Mouse (Mus musculus) forebrain, embryonic 10.5 days (tissue): ENCODE data around the gene Lrrc61. TPM values are rescaled to one million over a fixed set of nuclear protein-coding genes. Genes with fewer than 3 reads are reported as not detected.
A peak's percentile ranks its signal among the peaks of the same experiment; 100 is the strongest.

ENCODE experiments used
- DNase-seq: peaks from one replicate; pipeline ENCODE4 v3.0.0-alpha.2; 2017; ENCODE audit warnings: low spot score; ENCODE audit errors: extremely low spot score
- H3K27ac ChIP-seq: fragments of 300-500 bp; sonication (generic); 2 replicates; pipeline ENCODE4 v1.5.1; 2016; ENCODE audit warnings: mild to moderate bottlenecking
- H3K27me3 ChIP-seq: fragments of 300-500 bp; sonication (generic); 2 replicates; pipeline ENCODE4 v1.6.1; 2016; ENCODE audit warnings: mild to moderate bottlenecking; ENCODE audit not compliant: poor library complexity, severe bottlenecking
- H3K36me3 ChIP-seq: fragments of 300-500 bp; sonication (generic); replicated peaks from 2 replicates; pipeline ENCODE4 v1.6.1; 2016; ENCODE audit warnings: mild to moderate bottlenecking, moderate library complexity
- H3K4me1 ChIP-seq: fragments of 300-500 bp; sonication (generic); 2 replicates; pipeline ENCODE4 v1.6.1; 2016
- H3K4me3 ChIP-seq: fragments of 300-500 bp; sonication (generic); 2 replicates; pipeline ENCODE4 v1.5.1; 2016; ENCODE audit warnings: mild to moderate bottlenecking, moderate library complexity
- H3K9me3 ChIP-seq: fragments of 300-500 bp; sonication (generic); 2 replicates; pipeline ENCODE4 v1.6.1; 2016; ENCODE audit warnings: mild to moderate bottlenecking, moderate library complexity
- WGBS: fragments of 180-500 bp; shearing (Covaris S2); methylation state at CpG from one replicate; pipeline ENCODE4 v1.1.7; 2016; 5-methylcytosine and 5-hydroxymethylcytosine counted together
- polyA plus RNA-seq: library from polyadenylated mRNA; unstranded; fragments of >200 nt; fragmentation: Nextera tagmentation; extraction: Ambion mirVana; gene quantifications from 2 replicates; pipeline ENCODE4 v1.2.1, GENCODE M21; 2016

Gene Lrrc61
- polyA plus RNA-seq, 1 experiment from 2014 or later, result 15.2 TPM

DNA sequence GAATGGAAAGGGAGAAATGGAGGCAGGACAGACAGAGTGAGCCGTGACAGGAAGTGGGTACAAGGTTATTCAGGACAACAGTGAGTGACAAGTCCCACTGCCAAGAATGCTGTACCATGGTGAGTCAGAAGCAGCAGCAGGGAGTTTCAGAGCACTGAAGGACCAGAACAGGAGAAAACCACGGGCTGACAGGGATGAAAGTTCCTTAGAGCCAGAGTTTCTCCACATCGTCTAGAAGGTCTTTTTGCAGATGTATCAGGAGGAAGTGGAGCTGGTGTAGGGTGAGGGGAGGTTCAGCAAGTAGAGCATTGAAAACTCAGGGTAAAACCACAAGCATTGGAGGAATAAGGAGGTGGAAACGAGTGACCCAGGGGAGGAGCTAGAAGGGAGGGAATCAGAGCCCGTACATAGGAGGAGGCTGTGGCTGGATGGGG is 24.6 kb downstream of the Lrrc61 start:
- H3K36me3 ChIP-seq, result no peaks in the 10 kb centered on the region
- 51% methylated on average over 5 of the region's 5 CpGs for WGBS
- peaks cover 8% of the 10 kb centered on the region for H3K4me1 ChIP-seq
- DNase-seq, result no peak
- H3K27me3 ChIP-seq, result no peaks in the 10 kb centered on the region
- H3K4me3 ChIP-seq, result no peak overlapping the region
- H3K27ac ChIP-seq, result no peak overlapping the region
- no peaks in the 10 kb centered on the region for H3K9me3 ChIP-seq

DNA sequence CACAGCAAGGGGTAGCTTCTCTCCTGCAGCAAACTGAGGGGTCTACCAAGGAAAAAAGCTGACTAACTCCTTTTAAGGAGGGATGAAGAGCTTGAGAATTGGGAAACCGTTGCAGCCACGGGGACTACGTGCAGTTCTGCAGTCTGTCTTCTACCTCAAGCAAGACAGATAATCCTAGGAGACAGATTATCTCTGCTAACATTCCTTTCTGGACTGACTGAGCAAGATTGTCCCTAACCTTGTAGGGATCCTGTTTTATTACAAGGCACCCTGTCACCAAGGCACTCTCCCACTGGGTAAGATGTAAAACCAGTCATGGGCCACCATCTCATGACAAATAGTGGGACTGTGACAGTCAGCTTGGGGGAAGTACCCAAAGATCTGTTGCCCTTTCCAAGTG is 26.7 kb downstream of the Lrrc61 start:
- WGBS, result 48% methylated on average over 3 of the region's 3 CpGs
- Histone ChIP-seq H3K4me3 (no peak overlapping the region), H3K9me3 (no peaks in the 10 kb centered on the region; the same call in 1 of the 2 replicates), H3K27me3 (no peaks in the 10 kb centered on the region), H3K36me3 (no peaks in the 10 kb centered on the region), H3K27ac (no peak overlapping the region), H3K4me1 (peaks cover 8% of the 10 kb centered on the region)
- no peak for DNase-seq

DNA sequence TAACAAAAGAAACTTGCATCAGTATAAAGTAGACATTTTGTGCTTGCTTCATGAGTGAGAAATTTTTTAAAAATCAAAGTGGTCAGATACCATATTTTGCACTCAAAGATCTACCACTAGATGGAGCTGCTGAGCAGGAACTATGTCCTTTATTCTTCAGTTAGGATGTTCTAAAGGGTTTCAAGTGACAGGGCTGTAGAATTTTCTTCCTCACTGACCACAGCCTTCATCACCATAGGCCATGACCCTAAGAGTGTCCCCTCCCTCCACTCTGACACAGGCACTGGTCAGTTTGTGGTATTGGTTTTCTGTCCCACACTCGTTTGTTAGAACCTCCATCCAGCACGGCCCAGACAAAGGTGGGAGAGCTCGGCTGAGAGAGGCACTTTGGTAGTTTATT is 27.4 kb downstream of the Lrrc61 start:
- Histone ChIP-seq H3K27me3 (no peaks in the 10 kb centered on the region), H3K27ac (no peak overlapping the region), H3K4me1 (peaks cover 8% of the 10 kb centered on the region), H3K4me3 (no peak overlapping the region), H3K9me3 (no peaks in the 10 kb centered on the region; the same call in 1 of the 2 replicates), H3K36me3 (no peaks in the 10 kb centered on the region)
- no peak for DNase-seq
- 77% methylated on average over 3 of the region's 3 CpGs for WGBS

DNA sequence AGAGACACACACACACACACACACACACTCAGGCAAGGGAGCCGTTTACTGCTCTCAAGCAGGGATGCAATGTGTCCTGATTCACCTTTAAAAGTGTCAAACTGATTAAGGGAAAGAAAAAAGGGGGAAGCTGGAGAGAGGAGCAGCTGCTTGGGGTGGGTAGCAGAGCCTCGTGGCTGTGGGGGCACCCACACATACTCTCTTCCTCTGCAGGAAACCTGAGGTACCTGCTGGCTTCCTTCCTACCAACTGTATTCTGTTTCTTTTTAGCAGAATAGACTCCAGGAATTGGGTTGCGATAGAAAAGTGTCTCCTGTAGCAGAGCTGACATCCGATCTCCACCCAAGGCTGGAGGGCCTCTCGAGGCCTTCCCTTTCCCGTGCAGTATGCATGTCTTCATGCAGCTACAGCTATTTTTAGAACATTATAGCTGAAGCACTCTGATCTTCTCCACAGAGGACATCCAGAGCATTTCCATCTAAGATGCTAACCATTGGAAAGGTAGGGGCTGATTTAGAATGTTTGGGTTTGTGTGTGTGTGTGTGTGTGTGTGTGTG is 34.7 kb downstream of the Lrrc61 start, which contains the start of gene Gm45021:
Gm45021 (plus strand) TSS at position 417 of the 557 bp plus-strand sequence.
- no peaks in the 10 kb centered on the region for H3K27me3 ChIP-seq
- H3K4me3 ChIP-seq, result no peak within 1 kb of the TSS
- no peaks in the 10 kb centered on the region for H3K36me3 ChIP-seq
- no peaks in the 10 kb centered on the region; the same call in 1 of the 2 replicates for H3K9me3 ChIP-seq
- no peak for DNase-seq
- H3K27ac ChIP-seq, result no peak within 1 kb of the TSS
- peaks cover 13% of the 10 kb centered on the region for H3K4me1 ChIP-seq
- 69% methylated on average over 6 of the region's 6 CpGs for WGBS

DNA sequence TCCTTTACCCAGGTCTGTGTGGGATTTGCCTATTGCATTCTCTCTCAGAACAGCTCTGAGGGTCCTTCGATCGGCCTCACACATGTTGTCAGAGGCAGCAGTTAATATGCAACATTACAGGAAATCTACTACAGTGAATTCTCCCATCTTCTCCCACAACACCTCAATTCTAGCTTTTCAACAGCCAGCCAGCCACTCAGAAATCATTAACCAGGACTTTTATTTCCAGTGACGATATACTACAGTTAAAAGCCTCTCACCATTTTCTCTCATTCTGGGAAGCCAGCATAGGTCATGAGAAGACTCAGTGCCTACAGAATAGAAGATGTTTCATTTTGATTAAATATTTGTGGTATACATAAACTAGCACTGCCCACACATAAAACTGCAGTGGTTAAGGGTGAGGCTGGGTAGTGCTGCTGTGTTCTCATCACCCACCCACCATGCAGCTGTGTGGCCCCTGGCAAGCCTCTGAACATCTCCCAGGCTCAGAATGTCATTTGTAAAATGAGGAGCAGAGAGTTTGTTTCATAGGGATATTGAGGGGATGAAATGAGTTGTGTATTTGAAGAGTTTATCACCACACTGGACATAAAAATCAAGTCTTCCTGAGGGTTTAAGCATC is 36.7 kb downstream of the Lrrc61 start:
- Histone ChIP-seq H3K36me3 (peaks cover 14% of the 10 kb centered on the region), H3K4me3 (no peak overlapping the region), H3K27ac (no peak overlapping the region), H3K9me3 (peaks cover 10% of the 10 kb centered on the region), H3K27me3 (no peaks in the 10 kb centered on the region), H3K4me1 (peaks cover 27% of the 10 kb centered on the region)
- 89% methylated on average over 3 of the region's 3 CpGs for WGBS
- no peak for DNase-seq

DNA sequence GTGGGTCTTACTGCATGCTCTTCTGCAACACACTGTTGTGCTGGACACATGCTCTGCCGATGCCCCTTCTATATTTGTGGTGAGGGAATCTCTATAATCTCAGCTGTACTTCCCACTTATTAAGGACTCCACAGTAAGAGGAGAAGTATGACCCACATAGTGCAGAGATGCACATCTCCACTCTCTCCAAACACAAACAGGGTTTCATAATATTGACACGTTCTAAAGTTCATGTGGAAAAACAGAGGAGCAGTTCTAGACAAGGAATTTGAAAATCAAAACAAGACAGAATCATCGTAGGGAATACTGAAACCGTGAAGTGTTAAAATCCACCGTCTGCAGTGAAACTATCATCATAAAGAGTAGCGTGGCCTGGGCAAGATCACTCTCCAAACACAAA is 37.3 kb downstream of the Lrrc61 start:
- Histone ChIP-seq H3K27ac (no peak overlapping the region), H3K9me3 (peaks cover 16% of the 10 kb centered on the region), H3K36me3 (peaks cover 19% of the 10 kb centered on the region), H3K4me3 (no peak overlapping the region), H3K27me3 (no peaks in the 10 kb centered on the region), H3K4me1 (peaks cover 27% of the 10 kb centered on the region)
- WGBS, result 92% methylated on average over 6 of the region's 6 CpGs
- DNase-seq, result no peak

DNA sequence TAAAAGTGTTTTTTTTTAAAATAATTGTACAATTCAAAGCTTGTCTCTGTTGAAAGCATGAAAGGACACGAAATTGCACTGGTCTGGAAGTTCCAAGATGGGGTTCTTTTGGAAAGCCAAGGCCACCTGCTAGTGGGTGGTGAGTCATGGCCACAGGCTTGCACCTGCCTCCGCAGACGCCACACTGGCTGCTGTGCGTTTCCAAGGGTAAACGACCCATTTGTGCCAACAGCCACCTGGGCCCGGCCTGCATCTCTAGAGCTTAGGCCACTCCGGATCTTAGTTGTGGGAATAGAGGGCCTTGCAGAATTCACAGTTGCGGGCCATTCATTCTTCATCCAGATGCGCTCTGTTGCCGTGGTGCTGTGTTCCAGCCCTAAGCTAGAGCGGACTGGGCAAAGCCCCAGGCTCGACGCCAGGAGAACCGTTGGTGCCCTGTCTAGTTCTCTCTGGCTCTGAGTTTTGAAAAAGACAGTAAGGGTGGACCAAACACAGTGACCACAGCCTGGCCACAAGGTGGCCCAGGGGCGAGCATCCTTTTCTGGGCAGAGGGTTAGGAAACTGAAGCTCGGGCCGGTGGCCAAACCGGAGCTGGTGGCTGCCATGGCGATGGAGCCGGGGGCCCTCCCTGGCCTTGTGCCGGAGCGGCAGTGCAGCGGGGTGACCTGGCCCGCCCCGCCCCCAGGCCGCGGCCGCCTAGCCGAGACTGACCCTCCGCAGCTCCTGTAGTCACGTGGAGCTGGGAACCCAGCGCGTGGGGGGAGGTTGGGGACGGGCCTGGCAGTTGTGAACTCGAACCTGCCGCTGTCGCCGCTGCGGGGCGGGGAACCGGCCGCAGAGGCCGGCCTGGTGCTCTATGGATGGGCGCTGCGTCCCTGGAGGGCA is 38.8 kb downstream of the Lrrc61 start, which contains the start of the genes Repin1 and Gm44965:
Repin1 (plus strand) TSS at position 726 of the 885 bp plus-strand sequence.
Gm44965 (plus strand) TSS at position 784 of the 885 bp plus-strand sequence.
- peak within 1 kb of the TSS; percentile 98 for H3K27ac ChIP-seq
- peaks cover 34% of the 10 kb centered on the region for H3K36me3 ChIP-seq
- H3K4me3 ChIP-seq, result peak within 1 kb of the TSS; percentile 87
- H3K9me3 ChIP-seq, result peaks cover 30% of the 10 kb centered on the region
- no peaks in the 10 kb centered on the region for H3K27me3 ChIP-seq
- DNase-seq, result peak; percentile 93
- peaks cover 27% of the 10 kb centered on the region for H3K4me1 ChIP-seq
- WGBS, result 5% methylated on average over 45 of the region's 45 CpGs

DNA sequence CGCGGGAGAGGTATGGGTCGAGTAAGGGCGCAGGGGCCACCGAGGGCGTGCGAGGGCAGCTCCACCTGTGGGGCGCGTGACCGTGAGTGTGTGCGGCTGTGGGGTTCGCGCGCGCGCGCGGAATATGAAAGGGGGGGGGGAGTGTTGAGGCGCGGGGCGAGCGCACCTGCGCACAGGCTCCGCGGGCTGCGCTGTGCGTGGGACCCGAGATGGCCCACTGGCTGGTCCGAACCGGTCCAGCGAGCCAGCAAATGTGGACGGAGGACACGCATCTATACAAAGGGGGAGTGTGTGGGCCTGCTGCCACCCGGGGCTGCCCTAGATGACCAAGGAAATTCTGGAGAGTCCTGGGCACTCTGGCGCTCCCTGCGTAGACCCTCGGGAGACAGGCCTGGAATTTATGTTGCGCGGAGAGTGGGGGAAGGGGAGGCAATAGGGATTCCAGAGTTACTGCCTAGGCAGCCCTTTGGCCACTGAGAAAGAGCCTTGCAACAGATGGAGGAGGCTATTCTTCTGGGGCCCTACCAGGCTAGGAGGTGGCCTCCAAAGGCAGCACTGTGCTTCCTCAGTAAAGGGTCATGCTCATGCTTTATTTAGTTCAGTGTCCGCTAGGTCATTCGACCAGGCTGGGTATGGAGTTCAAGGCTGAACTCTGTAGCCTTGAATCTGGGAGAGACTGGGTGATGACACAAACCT is 39.6 kb downstream of the Lrrc61 start:
- H3K4me1 ChIP-seq, result peaks cover 26% of the 10 kb centered on the region
- peaks cover 30% of the 10 kb centered on the region for H3K9me3 ChIP-seq
- 1% methylated on average over 41 of the region's 41 CpGs for WGBS
- peak overlapping the region; percentile 98 for H3K27ac ChIP-seq
- no peak for DNase-seq
- H3K27me3 ChIP-seq, result no peaks in the 10 kb centered on the region
- H3K36me3 ChIP-seq, result peaks cover 42% of the 10 kb centered on the region
- H3K4me3 ChIP-seq, result peak overlapping the region; percentile 87

DNA sequence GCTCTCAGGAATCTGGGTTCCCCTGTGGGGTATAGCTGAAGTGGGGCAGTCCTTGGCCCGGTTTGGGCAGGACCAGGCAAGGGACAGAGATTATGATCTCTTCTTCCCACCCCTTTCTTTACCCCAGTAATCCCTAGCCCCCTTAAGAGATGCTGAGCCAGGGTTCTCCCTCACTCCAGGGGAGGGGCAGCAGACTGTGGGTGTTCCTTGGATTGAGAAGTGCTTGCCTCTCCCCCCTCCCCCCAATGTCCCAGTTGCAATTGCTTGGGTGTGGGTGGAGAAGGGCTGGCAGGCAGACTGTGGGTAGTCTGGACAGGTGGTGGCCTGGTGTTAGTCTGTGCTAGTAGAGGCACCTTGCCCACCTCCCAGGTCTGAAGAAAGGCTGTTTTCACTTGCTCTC is 40.7 kb downstream of the Lrrc61 start:
- 47% methylated on average over 1 of the region's 1 CpGs for WGBS
- Histone ChIP-seq H3K9me3 (peaks cover 30% of the 10 kb centered on the region), H3K27me3 (no peaks in the 10 kb centered on the region), H3K36me3 (peaks cover 53% of the 10 kb centered on the region), H3K27ac (peak overlapping the region; percentile 98), H3K4me3 (peak overlapping the region; percentile 87), H3K4me1 (peaks cover 24% of the 10 kb centered on the region)
- DNase-seq, result no peak

DNA sequence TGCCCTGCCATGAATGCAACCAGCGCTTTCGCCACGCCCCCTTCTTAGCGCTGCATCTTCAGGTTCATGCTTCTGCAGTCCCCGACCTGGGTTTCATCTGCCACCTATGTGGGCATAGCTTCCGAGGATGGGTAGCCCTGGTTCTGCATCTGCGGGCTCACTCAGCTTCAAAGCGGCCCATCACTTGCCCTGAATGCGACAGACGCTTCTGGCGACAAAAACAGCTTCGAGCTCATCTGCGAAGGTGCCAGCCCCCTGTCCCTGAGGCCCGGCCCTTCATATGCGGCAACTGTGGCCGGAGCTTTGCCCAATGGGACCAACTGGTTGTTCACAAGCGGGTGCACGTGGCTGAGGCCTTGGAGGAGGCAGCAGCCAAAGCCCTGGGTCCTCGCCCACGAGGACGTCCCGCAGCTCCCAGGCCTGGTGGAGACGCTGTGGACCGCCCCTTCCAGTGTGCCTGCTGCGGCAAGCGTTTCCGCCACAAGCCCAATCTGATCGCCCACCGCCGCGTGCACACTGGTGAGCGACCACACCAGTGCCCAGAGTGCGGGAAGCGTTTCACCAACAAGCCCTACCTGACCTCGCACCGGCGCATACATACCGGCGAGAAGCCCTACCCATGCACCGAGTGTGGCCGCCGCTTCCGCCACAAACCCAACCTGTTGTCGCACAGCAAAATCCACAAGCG is 42.1 kb downstream of the Lrrc61 start:
- 96% methylated on average over 45 of the region's 45 CpGs for WGBS
- DNase-seq, result no peak
- Histone ChIP-seq H3K9me3 (peaks cover 30% of the 10 kb centered on the region), H3K4me1 (peaks cover 35% of the 10 kb centered on the region), H3K27ac (no peak overlapping the region), H3K4me3 (no peak overlapping the region), H3K27me3 (no peaks in the 10 kb centered on the region), H3K36me3 (peaks cover 58% of the 10 kb centered on the region)

DNA sequence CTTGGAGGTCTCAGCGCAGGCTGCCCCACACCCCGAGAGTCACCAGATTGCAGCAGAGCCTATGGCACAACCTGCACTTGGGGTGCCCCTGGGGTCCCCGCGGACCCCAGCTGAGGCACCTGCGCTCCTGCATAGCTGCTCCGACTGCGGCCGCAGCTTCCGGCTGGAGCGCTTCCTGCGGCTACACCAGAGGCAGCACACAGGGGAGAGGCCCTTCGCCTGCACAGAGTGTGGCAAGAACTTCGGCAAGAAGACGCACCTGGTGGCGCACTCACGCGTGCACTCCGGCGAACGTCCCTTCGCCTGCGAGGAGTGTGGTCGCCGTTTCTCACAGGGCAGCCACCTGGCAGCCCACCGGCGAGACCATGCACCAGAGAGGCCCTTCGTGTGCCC is 42.6 kb downstream of the Lrrc61 start:
- Histone ChIP-seq H3K9me3 (peaks cover 30% of the 10 kb centered on the region), H3K36me3 (peaks cover 58% of the 10 kb centered on the region), H3K27me3 (no peaks in the 10 kb centered on the region), H3K4me3 (no peak overlapping the region), H3K4me1 (peaks cover 39% of the 10 kb centered on the region), H3K27ac (no peak overlapping the region)
- 97% methylated on average over 27 of the region's 27 CpGs for WGBS
- no peak for DNase-seq

DNA sequence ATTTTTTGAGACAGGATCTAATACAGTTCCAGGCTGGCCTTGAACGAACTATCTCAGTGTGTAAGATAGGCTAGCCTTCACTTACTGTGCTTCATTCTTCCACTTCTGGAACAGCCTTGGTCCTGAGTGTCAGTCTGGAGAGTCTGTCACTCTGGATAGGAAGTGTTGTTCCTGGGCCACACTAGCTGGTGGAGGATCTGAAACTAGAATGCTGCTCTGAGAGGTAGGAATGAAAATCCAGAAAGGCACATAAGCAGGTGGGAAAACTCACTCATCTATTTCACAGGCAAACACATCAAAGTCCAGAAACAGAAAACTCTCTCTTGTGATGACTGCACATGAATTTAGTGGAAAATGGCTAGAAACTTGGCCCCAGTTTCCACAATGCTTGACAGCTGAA is 46.0 kb downstream of the Lrrc61 start:
- Histone ChIP-seq H3K27ac (0 out of 2 replicates have a peak overlapping the region, but pooled peaks have one; percentile 94), H3K4me1 (peaks cover 26% of the 10 kb centered on the region)
- WGBS, result 76% methylated on average over 1 of the region's 1 CpGs

More for the DNA sequence above, 46.0 kb downstream of the Lrrc61 start:
- DNase-seq, result no peak
- Histone ChIP-seq H3K27me3 (no peaks in the 10 kb centered on the region), H3K9me3 (peaks cover 27% of the 10 kb centered on the region), H3K36me3 (peaks cover 64% of the 10 kb centered on the region), H3K4me3 (no peak overlapping the region)
